Mouse (Mus musculus): ENCODE results near the gene Krtap5-1.
"Not testable (repeated sequence)": the region's sequence is repeated elsewhere in the genome, so short reads cannot be mapped to it uniquely, and the experiment has no call there.

The Krtap5-1 gene

GRCm38 (mm10) chr7:142297018-142297417, at the start of gene Krtap5-1:
TSS of gene Krtap5-1 (minus strand) at chr7:142297118.
- not testable (repeated sequence) for DNase-seq

GRCm38 (mm10) chr7:142342247-142342640, 45.3 kb upstream of the Krtap5-1 start:
- no peak for DNase-seq

- DNase-seq: peak; percentile 55 to 67
Observed at GRCm38 (mm10) chr7:142341564-142342246, 44.8 kb upstream of the Krtap5-1 start.

GRCm38 (mm10) chr7:142340269-142340970, 43.5 kb upstream of the Krtap5-1 start:
- no peak for DNase-seq

- DNase-seq: no peak
Observed at GRCm38 (mm10) chr7:142335151-142335550, 38.2 kb upstream of the Krtap5-1 start.

GRCm38 (mm10) chr7:142334246-142334645, 37.3 kb upstream of the Krtap5-1 start:
- DNase-seq: peak; percentile 73 to 79

- not testable (repeated sequence) for DNase-seq
Observed at GRCm38 (mm10) chr7:142332741-142333140, 35.8 kb upstream of the Krtap5-1 start.

- no peak for DNase-seq
Observed at GRCm38 (mm10) chr7:142331281-142331680, 34.4 kb upstream of the Krtap5-1 start.

GRCm38 (mm10) chr7:142330271-142330724, 33.4 kb upstream of the Krtap5-1 start:
- DNase-seq: no peak

GRCm38 (mm10) chr7:142328507-142328906, 31.6 kb upstream of the Krtap5-1 start:
- no peak for DNase-seq

- DNase-seq: no peak
Observed at GRCm38 (mm10) chr7:142326714-142327445, 30.0 kb upstream of the Krtap5-1 start.

GRCm38 (mm10) chr7:142323396-142324117, 26.6 kb upstream of the Krtap5-1 start:
- DNase-seq: peak in 1 of 2 experiments; percentile 69

GRCm38 (mm10) chr7:142322641-142323040, 25.7 kb upstream of the Krtap5-1 start:
- DNase-seq: peak; percentile 63 to 75

- DNase-seq: not testable (repeated sequence)
Observed at GRCm38 (mm10) chr7:142321637-142322306, 24.9 kb upstream of the Krtap5-1 start.

GRCm38 (mm10) chr7:142320906-142321305, 24.0 kb upstream of the Krtap5-1 start:
- DNase-seq: no peak

- no peak for DNase-seq
Observed at GRCm38 (mm10) chr7:142319124-142319523, 22.2 kb upstream of the Krtap5-1 start.

- DNase-seq: no peak
Observed at GRCm38 (mm10) chr7:142317216-142317615, 20.3 kb upstream of the Krtap5-1 start.

- peak in 1 of 2 experiments; percentile 44 for DNase-seq
Observed at GRCm38 (mm10) chr7:142316558-142316957, 19.6 kb upstream of the Krtap5-1 start.

GRCm38 (mm10) chr7:142314600-142315285, 17.8 kb upstream of the Krtap5-1 start:
- DNase-seq: no peak

GRCm38 (mm10) chr7:142303929-142304328, 7.0 kb upstream of the Krtap5-1 start:
- not testable (repeated sequence) for DNase-seq

- no peak for DNase-seq
Observed at GRCm38 (mm10) chr7:142303249-142303648, 6.3 kb upstream of the Krtap5-1 start, which contains the start of gene Krtap5-4. TSS of gene Krtap5-4 (plus strand) at chr7:142303549.

Data from thymus, adult 18-20 months (tissue).